Mouse (Mus musculus): Measurements from ENCODE around the gene Dnmt3b. TPM values are rescaled to one million over a fixed set of nuclear protein-coding genes. Genes with fewer than 3 reads are reported as not detected.

Dnmt3b gene
- total and polyA plus RNA-seq, 3 experiments, result 11.6 to 17.5 TPM; not detected in 1

DNA sequence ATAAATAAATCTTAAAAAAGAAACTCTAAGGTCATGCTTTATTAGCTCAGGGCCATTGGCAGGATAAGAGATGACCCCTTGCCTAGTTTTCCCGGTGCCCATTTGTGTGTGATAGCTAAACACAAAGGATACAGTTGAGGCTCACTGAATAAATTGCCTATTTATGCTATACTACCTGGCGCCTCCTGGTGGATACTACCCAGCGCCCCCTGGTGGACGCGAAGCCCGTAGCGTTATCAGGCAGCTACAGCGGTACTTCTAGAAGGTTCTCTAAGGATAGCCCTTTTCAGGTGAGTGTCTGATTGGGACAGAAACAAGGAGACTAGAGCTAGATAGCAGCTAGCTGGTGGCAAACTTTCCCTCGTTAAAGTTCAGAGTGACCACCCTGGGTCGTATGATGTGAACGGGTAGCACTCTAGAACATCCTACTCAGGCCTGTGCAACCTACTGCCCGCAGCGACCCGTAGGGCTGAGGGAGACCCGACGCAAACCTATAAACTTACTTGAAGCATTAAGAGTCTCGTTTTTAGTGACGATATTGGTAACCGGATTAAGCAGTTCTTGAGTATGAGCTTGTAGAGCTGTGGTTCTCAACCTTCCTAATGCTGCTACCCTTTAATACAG, 45.3 kb downstream of the Dnmt3b start:
- no peaks in the 10 kb centered on the region for H3K4me1 ChIP-seq (ENCODE audit: control insufficient read depth in 1 of 2, insufficient read depth in 2 of 2, low read length in 2 of 2)
- peak; percentile 82 for DNase-seq (ENCODE audit: low read depth, low spot score)

GRCm38 (mm10) chr2:153696352-153696751, 47.1 kb downstream of the Dnmt3b start, which contains the start of gene Dnmt3c:
Gene Dnmt3c (plus strand): TSS chr2:153696652.
- DNase-seq (ENCODE audit: low read depth, low spot score), result no peak
- TF ChIP-seq ETS1 (IDR thresholded peaks at IDR 0.05; ENCODE audit: low read depth, low read length) (no peak), CHD1 (IDR thresholded peaks at IDR 0.05; ENCODE audit: low read depth, low read length) (no peak), HCFC1 (IDR thresholded peaks at IDR 0.05; ENCODE audit: low read depth, low read length) (no peak), GATA1 (IDR thresholded peaks at IDR 0.05; ENCODE audit: low read depth, low read length) (no peak), USF1 (IDR thresholded peaks at IDR 0.05; ENCODE audit: low read depth, low read length) (no peak)

More for the DNA sequence above, 45.3 kb downstream of the Dnmt3b start:
- TF ChIP-seq MYC (IDR thresholded peaks at IDR 0.05; ENCODE audit: low read depth, low read length) (no peak), RAD21 (IDR thresholded peaks at IDR 0.05; ENCODE audit: low read depth, low read length) (peak; percentile 66), GATA1 (IDR thresholded peaks at IDR 0.05; ENCODE audit: low read depth, low read length) (0 out of 2 replicates have a peak, but pooled peaks have one; percentile 43), ZNF384 (IDR thresholded peaks at IDR 0.05; ENCODE audit: low read depth, low read length) (no peak), CHD2 (IDR thresholded peaks at IDR 0.05; ENCODE audit: low read length) (no peak), CTCF (IDR thresholded peaks at IDR 0.05 in 2 of 3, conservative IDR thresholded peaks at IDR 0.05 in 1 of 3; ENCODE audit: control insufficient read depth in 1 of 3, insufficient read depth in 1 of 3, low read depth in 2 of 3, low read length in 3 of 3, poor library complexity in 1 of 3, severe bottlenecking in 1 of 3) (peak in 2 of 3 experiments; percentile 95 to 98; a peak in 5 of 6 replicates), SMC3 (IDR thresholded peaks at IDR 0.05; ENCODE audit: low read depth, low read length) (peak; percentile 97), ZC3H11A (IDR thresholded peaks at IDR 0.05; ENCODE audit: low read depth, low read length) (peak; percentile 77)
- H3K9ac ChIP-seq (ENCODE audit: control insufficient read depth, low read depth, low read length, poor library complexity, severe bottlenecking), result no peak overlapping the region
- no peaks in the 10 kb centered on the region for H3K9me3 ChIP-seq (replicated peaks; ENCODE audit: insufficient read depth, low read length)
- H3K27ac ChIP-seq (ENCODE audit: control insufficient read depth, low read depth, low read length), result no peak overlapping the region
- no peaks in the 10 kb centered on the region for H3K36me3 ChIP-seq (ENCODE audit: control insufficient read depth in 1 of 2, insufficient read depth in 2 of 2, low read length in 2 of 2)
- no peaks in the 10 kb centered on the region for H3K27me3 ChIP-seq (ENCODE audit: control insufficient read depth in 1 of 2, insufficient read depth in 2 of 2, low read length in 2 of 2)
- no peak overlapping the region for H3K4me3 ChIP-seq (ENCODE audit: control insufficient read depth in 1 of 2, insufficient read depth in 1 of 2, low read depth in 2 of 2, low read length in 2 of 2)
- no peaks in the 10 kb centered on the region for H3K79me2 ChIP-seq (ENCODE audit: control insufficient read depth, insufficient read depth, low read length, poor library complexity)

DNA sequence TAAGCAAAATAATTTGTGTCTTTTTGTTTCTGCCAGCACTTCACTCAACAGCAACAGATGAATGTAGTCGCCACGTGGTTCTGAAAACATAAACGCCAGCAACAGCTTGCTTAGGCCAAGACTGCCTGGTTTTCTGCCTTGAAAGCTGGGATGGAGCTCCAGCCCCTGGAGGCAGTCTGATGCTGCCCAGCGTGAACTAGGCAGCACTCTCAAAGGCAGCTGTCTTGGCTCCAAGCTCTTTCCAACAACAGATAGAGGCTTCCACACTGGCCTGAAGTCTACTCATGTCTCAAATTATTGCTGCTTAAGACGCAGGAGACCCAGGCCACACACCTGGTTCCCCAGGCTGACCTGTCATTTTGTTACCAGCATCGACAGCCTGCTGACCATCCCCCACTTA, 54.1 kb downstream of the Dnmt3b start:
- Histone ChIP-seq H3K9me3 (replicated peaks; ENCODE audit: insufficient read depth, low read length) (no peaks in the 10 kb centered on the region), H3K36me3 (ENCODE audit: control insufficient read depth in 1 of 2, insufficient read depth in 2 of 2, low read length in 2 of 2) (no peaks in the 10 kb centered on the region), H3K4me1 (ENCODE audit: control insufficient read depth in 1 of 2, insufficient read depth in 2 of 2, low read length in 2 of 2) (no peaks in the 10 kb centered on the region), H3K27ac (ENCODE audit: control insufficient read depth, low read depth, low read length) (no peak overlapping the region), H3K9ac (ENCODE audit: control insufficient read depth, low read depth, low read length, poor library complexity, severe bottlenecking) (no peak overlapping the region), H3K4me3 (ENCODE audit: control insufficient read depth in 1 of 2, insufficient read depth in 1 of 2, low read depth in 2 of 2, low read length in 2 of 2) (no peak overlapping the region), H3K79me2 (ENCODE audit: control insufficient read depth, insufficient read depth, low read length, poor library complexity) (no peaks in the 10 kb centered on the region), H3K27me3 (ENCODE audit: control insufficient read depth in 1 of 2, insufficient read depth in 2 of 2, low read length in 2 of 2) (peaks cover 1 to 3% of the 10 kb centered on the region in 2 experiments; a peak in 3 of 4 replicates)
- DNase-seq (ENCODE audit: low read depth, low spot score), result no peak
- TF ChIP-seq HCFC1 (IDR thresholded peaks at IDR 0.05; ENCODE audit: low read depth, low read length) (no peak), POLR2AphosphoS5 (IDR thresholded peaks at IDR 0.05; ENCODE audit: borderline replicate concordance, low read depth, low read length) (no peak), TAL1 (IDR thresholded peaks at IDR 0.05; ENCODE audit: low read length) (no peak), ZKSCAN1 (IDR thresholded peaks at IDR 0.05; ENCODE audit: low read depth, low read length) (no peak)

More at GRCm38 (mm10) chr2:153696352-153696751, 47.1 kb downstream of the Dnmt3b start, which contains the start of gene Dnmt3c:
- Histone ChIP-seq H3K9me3 (replicated peaks; ENCODE audit: insufficient read depth, low read length) (no peaks in the 10 kb centered on the region), H3K27me3 (ENCODE audit: control insufficient read depth in 1 of 2, insufficient read depth in 2 of 2, low read length in 2 of 2) (peaks cover 0 to 3% of the 10 kb centered on the region in 2 experiments; a peak in 1 of 4 replicates), H3K79me2 (ENCODE audit: control insufficient read depth, insufficient read depth, low read length, poor library complexity) (no peaks in the 10 kb centered on the region), H3K4me3 (ENCODE audit: control insufficient read depth in 1 of 2, insufficient read depth in 1 of 2, low read depth in 2 of 2, low read length in 2 of 2) (no peak within 1 kb of the TSS), H3K9ac (ENCODE audit: control insufficient read depth, low read depth, low read length, poor library complexity, severe bottlenecking) (no peak within 1 kb of the TSS), H3K4me1 (ENCODE audit: control insufficient read depth in 1 of 2, insufficient read depth in 2 of 2, low read length in 2 of 2) (no peaks in the 10 kb centered on the region), H3K36me3 (ENCODE audit: control insufficient read depth in 1 of 2, insufficient read depth in 2 of 2, low read length in 2 of 2) (no peaks in the 10 kb centered on the region), H3K27ac (ENCODE audit: control insufficient read depth, low read depth, low read length) (no peak within 1 kb of the TSS)

Measured in MEL (cell line).